Mouse (Mus musculus) embryonic facial prominence, embryonic 15.5 days (tissue): ENCODE measurements around the gene Gm11541. TPM values are rescaled to one million over a fixed set of nuclear protein-coding genes. Genes with fewer than 3 reads are reported as not detected.
A peak's percentile ranks its signal among the peaks of the same experiment; 100 is the strongest.
"Not testable (repeated sequence)": the region's sequence is repeated elsewhere in the genome, so short reads cannot be mapped to it uniquely, and the experiment has no call there.

Experiments used
- ATAC-seq: fragments of 200-750 bp; cut with Nextera tagmentation; 2 replicates; pipeline ENCODE4 v1.8.0; 2017; ENCODE audit warnings: low read depth, moderate TSS enrichment; ENCODE audit not compliant: insufficient number of reproducible peaks, low FRiP score, low TSS enrichment
- H3K27ac ChIP-seq: fragments of 300-500 bp; sonication (generic); replicated peaks from 2 replicates; pipeline ENCODE4 v1.5.1; 2015; ENCODE audit warnings: mild to moderate bottlenecking, inconsistent platforms
- H3K27me3 ChIP-seq: fragments of 300-500 bp; sonication (generic); 2 replicates; pipeline ENCODE4 v1.6.1; 2015; ENCODE audit warnings: inconsistent platforms
- H3K36me3 ChIP-seq: fragments of 300-500 bp; sonication (generic); 2 replicates; pipeline ENCODE4 v1.6.1; 2015; ENCODE audit warnings: mild to moderate bottlenecking, inconsistent platforms
- H3K4me1 ChIP-seq: fragments of 300-500 bp; sonication (generic); 2 replicates; pipeline ENCODE4 v1.6.1; 2015; ENCODE audit warnings: inconsistent platforms
- H3K4me2 ChIP-seq: fragments of 300-500 bp; sonication (generic); replicated peaks from 2 replicates; pipeline ENCODE4 v1.6.1; 2015; ENCODE audit warnings: mild to moderate bottlenecking, inconsistent platforms
- H3K4me3 ChIP-seq: fragments of 300-500 bp; sonication (generic); replicated peaks from 2 replicates; pipeline ENCODE4 v1.5.1; 2015; ENCODE audit warnings: mild to moderate bottlenecking, inconsistent platforms
- H3K9ac ChIP-seq: fragments of 300-500 bp; sonication (generic); 2 replicates; pipeline ENCODE4 v1.6.1; 2015; ENCODE audit warnings: inconsistent platforms
- H3K9me3 ChIP-seq: fragments of 300-500 bp; sonication (generic); replicated peaks from 2 replicates; pipeline ENCODE4 v1.6.1; 2016; ENCODE audit warnings: inconsistent platforms
- WGBS: fragments of 180-500 bp; shearing (Covaris S2); methylation state at CpG from one replicate; pipeline ENCODE4 v1.1.7; 2015; 5-methylcytosine and 5-hydroxymethylcytosine counted together
- polyA plus RNA-seq: library from polyadenylated mRNA; unstranded; fragments of >200 nt; fragmentation: Nextera tagmentation; extraction: Ambion mirVana; gene quantifications from 2 replicates; pipeline ENCODE4 v1.2.1, GENCODE M21; 2015

Gene Gm11541
- polyA plus RNA-seq, 1 experiment from 2014 or later: 0.79 TPM

DNA sequence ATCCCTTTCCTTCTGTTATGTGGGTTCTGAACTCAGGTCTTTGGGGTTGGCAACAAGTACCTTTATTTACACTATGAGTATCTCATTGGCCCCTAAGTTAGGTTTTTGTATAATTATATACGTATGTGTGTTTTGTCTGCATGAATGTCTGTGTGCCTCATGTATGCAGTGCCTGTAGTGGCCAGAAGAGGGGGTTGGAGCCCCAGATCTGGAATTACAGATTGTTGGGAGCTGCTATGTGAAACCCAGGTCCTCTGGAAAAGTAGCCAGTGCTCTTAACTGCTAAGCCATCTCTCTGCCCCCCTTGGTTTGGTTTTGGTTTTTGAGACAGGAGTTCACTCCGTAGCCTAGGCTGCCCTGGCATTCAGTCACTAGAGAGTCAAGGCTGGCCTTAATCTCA lies 7.2 kb downstream of the Gm11541 start:
- Histone ChIP-seq H3K4me1 (0 out of 2 replicates have a peak, but pooled peaks cover 4% of the 10 kb centered on the region), H3K27me3 (no peaks in the 10 kb centered on the region), H3K9me3 (no peaks in the 10 kb centered on the region), H3K4me2 (no peak overlapping the region), H3K4me3 (no peak overlapping the region), H3K36me3 (no peaks in the 10 kb centered on the region), H3K27ac (no peak overlapping the region), H3K9ac (no peak overlapping the region)
- ATAC-seq: no peak
- 87% methylated on average over 2 of the region's 2 CpGs for WGBS

DNA sequence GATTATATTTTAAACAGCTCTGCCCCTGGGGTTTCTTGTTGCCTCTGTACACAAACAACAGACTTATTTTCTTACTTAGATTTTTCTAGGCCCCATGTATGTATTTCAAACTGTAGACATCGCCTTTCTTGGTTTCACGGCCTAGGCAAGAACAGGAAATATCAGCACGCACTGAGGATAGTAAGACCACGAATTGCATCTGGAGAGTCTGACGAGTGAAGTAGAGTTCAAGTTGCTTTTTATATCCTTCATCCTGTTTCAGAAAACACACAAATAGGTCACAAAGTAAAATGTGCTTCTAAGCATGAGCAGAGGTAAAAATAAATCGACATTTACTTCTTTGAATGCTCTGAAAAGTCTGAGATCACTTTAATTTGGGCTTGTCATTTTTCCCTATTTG lies 8.8 kb downstream of the Gm11541 start:
- Histone ChIP-seq H3K4me1 (no peaks in the 10 kb centered on the region), H3K4me3 (no peak overlapping the region), H3K4me2 (no peak overlapping the region), H3K27ac (no peak overlapping the region), H3K9ac (no peak overlapping the region), H3K9me3 (no peaks in the 10 kb centered on the region), H3K36me3 (no peaks in the 10 kb centered on the region), H3K27me3 (no peaks in the 10 kb centered on the region)
- 55% methylated on average over 6 of the region's 6 CpGs for WGBS
- no peak for ATAC-seq

DNA sequence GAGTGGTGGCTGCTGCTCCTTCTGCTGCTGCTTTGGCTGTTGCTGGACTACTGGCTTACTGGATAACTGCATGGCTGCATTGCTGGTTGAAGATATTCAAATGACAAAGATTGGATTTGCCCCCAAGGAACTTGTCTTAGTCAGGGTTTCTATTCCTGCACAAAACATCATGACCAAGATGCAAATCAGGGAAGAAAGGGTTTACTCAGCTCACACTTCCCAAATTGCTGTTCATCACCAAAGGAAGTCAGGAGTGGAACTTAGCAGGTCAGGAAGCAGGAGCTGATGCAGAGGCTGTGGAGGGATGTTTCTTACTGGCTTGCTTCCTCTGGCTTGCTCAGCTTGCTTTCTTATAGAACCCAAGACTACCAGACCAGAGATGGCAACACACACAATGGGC lies 11.8 kb downstream of the Gm11541 start:
- H3K9ac ChIP-seq, H3K9me3 ChIP-seq, H3K4me3 ChIP-seq, H3K4me2 ChIP-seq, ATAC-seq, H3K4me1 ChIP-seq, H3K27me3 ChIP-seq, H3K27ac ChIP-seq, H3K36me3 ChIP-seq: not testable (repeated sequence)

DNA sequence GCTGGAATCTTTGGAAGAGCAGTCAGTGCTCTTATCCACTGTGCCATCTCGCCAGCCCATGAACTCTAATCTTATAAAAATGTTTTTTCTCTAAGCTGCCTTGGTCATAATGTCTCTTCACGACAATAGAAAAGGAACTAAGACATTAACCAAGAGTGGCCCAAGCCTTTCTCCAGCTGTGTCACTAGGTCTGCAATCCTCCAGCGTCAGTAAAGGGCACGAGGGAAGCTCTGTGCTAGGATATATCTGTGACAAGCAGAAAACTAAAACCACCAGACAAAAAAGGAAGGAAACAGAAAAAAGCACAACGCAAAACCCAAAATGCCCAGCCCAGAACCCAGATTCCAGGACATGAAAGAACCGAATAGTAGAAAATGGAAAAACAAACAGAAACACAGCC lies 17.1 kb downstream of the Gm11541 start:
- no peaks in the 10 kb centered on the region for H3K36me3 ChIP-seq
- no peak overlapping the region for H3K4me3 ChIP-seq
- no peaks in the 10 kb centered on the region for H3K27me3 ChIP-seq
- no peak overlapping the region for H3K9ac ChIP-seq
- H3K4me1 ChIP-seq: no peaks in the 10 kb centered on the region
- 77% methylated on average over 6 of the region's 6 CpGs for WGBS
- H3K4me2 ChIP-seq: no peak overlapping the region
- ATAC-seq: no peak
- no peaks in the 10 kb centered on the region for H3K9me3 ChIP-seq
- H3K27ac ChIP-seq: no peak overlapping the region

DNA sequence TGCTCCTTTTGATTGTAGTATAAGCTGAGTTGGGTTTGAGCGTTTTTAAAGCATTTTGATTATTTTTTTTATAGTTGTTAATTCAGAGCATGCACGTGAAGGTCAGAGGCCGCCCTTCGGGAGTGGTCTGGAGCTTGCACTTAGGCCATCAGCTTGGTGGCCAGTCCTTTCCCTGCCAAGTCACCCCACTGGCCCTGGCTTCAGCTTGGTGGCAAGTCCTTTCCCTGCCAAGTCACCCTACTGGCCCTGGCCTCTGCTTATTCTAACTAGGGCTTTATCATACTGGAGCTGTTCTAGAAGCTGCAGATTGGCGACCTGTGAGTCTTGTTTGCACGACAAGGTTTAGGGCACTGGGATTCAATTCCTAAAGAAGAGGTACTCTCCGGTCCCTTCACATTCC lies 21.9 kb downstream of the Gm11541 start:
- H3K9ac ChIP-seq: no peak overlapping the region
- no peaks in the 10 kb centered on the region for H3K9me3 ChIP-seq
- H3K27me3 ChIP-seq: no peaks in the 10 kb centered on the region
- 83% methylated on average over 7 of the region's 7 CpGs for WGBS
- H3K4me1 ChIP-seq: peaks cover 9% of the 10 kb centered on the region
- H3K36me3 ChIP-seq: no peaks in the 10 kb centered on the region
- H3K4me3 ChIP-seq: no peak overlapping the region
- ATAC-seq: no peak
- H3K4me2 ChIP-seq: no peak overlapping the region
- H3K27ac ChIP-seq: no peak overlapping the region

DNA sequence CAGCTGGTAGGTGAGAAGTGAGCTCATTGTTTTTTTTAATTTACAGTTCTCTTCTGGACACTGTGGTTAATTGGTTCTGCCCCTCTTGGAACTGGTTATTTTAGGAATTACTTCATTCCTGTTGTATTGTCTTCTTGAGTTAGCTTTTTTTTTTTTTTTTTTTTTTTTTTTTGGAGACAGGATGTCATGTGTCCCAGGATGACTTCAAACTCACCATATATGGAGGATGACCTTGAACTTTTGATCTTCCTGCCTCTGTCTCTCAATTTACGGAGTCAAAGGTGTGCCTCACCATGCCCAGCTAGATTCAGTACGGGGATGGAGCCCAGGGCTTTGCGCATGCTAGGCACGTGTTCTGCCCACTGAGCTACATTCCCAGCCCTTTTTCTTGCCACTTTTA lies 22.7 kb downstream of the Gm11541 start:
- H3K4me2 ChIP-seq: no peak overlapping the region
- H3K9ac ChIP-seq: no peak overlapping the region
- H3K9me3 ChIP-seq: no peaks in the 10 kb centered on the region
- no peaks in the 10 kb centered on the region for H3K36me3 ChIP-seq
- H3K4me3 ChIP-seq: no peak overlapping the region
- H3K4me1 ChIP-seq: peaks cover 11% of the 10 kb centered on the region
- no peak for ATAC-seq
- 78% methylated on average over 4 of the region's 4 CpGs for WGBS
- no peak overlapping the region for H3K27ac ChIP-seq
- no peaks in the 10 kb centered on the region for H3K27me3 ChIP-seq

DNA sequence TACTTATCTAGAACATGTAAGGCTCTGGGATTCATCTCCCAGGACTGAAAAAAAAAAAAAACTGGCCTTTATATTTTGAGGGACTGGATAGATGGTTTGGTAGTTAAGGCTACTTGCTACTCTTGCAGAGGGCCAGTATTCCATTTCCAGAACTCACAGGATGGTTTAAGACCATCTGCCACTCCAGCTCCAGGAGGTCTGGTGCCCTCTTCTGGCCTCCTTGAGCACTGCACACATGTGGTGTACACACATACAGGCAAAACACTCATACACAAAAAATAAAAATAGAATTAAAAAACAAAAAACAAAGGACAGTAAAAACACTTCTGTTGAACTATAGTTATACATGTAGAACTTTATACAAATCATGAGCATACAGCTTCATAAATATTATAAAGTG lies 23.7 kb downstream of the Gm11541 start:
- H3K36me3 ChIP-seq: no peaks in the 10 kb centered on the region
- no peak overlapping the region for H3K4me2 ChIP-seq
- no peak overlapping the region for H3K9ac ChIP-seq
- no peak overlapping the region for H3K4me3 ChIP-seq
- peaks cover 21% of the 10 kb centered on the region for H3K4me1 ChIP-seq
- no peaks in the 10 kb centered on the region for H3K9me3 ChIP-seq
- no peak for ATAC-seq
- H3K27ac ChIP-seq: no peak overlapping the region
- H3K27me3 ChIP-seq: no peaks in the 10 kb centered on the region

DNA sequence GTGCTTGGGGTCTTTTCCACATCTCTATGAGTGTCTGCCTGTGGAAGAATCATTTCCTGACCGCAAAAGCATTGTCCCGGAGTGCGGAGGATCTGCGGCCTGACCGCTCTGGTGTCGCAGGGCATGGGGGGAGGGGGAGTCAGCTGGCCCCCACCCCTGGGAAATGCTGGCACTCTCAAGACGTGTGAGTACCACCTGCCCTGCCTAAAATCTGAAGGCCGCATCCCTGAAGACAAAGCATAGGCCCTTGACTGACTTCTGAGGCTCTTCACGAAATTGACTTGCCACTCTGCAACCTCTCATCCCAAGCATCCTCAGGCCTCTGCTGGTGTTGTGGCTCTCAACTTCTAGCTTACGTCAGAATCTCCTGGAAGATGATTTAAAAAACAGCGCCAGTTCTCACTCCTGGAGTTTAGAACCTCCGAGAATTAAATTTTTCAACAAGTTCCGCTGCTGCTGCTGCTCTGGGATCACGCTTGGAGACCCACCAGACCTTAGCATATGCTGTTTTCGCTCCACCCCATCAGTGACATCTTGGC lies 26.6 kb downstream of the Gm11541 start:
- peak overlapping the region; percentile 85 for H3K4me3 ChIP-seq
- peaks cover 35% of the 10 kb centered on the region for H3K4me1 ChIP-seq
- peak overlapping the region; percentile 93 for H3K27ac ChIP-seq
- no peaks in the 10 kb centered on the region for H3K9me3 ChIP-seq
- peak overlapping the region; percentile 66 for H3K4me2 ChIP-seq
- no peak; the same call in 1 of the 2 replicates for ATAC-seq
- H3K9ac ChIP-seq: peak overlapping the region; percentile 40
- 21% methylated on average over 15 of the region's 15 CpGs for WGBS
- no peaks in the 10 kb centered on the region for H3K27me3 ChIP-seq
- H3K36me3 ChIP-seq: 0 out of 2 replicates have a peak, but pooled peaks cover 3% of the 10 kb centered on the region

DNA sequence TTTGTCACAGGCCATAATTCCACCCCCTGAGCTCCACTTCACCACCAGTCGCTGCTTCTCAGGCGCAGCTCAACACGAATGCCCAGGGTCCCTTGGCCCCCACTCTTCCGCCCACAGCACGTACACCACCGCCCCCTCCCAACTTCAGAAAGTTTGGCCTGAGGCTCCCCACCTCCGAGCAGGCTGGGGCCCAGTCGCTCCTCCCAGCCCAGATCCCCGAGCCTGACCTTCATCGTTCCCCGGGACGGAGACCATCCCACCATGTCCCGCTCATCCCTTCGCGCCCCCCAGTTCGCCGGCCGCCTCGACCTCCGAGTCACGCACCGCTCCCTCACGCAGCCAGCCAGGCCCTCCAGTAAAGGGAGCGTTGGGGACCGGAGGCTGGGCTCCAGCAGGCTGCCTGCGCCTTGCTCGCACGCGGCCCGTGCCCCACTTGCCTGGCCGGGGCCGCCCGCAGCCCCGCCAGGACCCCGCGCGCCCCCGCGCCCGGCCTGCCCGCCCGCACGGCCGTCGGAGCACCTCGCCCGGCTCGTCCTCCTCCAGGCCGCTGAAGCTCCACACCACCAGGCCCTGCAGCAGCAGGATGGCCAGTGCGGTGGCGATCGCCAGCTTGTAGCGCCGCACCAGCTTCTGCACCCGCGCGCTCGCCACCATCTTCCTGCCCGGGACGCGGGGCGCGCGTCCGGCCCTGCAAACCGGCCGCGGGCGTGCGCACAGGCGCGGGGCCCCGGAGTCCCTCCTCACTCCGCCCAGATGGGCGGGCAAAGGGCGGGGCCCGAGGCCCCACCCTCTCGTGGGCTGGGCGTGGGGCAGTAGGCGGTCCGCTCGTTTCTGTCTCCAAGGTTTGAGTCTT lies 27.3 kb downstream of the Gm11541 start, which contains the start of gene Xylt2:
Xylt2 (minus strand) TSS at position 762 of the 853 bp plus-strand sequence.
- Histone ChIP-seq H3K27ac (peak within 1 kb of the TSS; percentile 93), H3K4me1 (peaks cover 35% of the 10 kb centered on the region), H3K4me2 (peak within 1 kb of the TSS; percentile 66), H3K9me3 (no peaks in the 10 kb centered on the region), H3K36me3 (0 out of 2 replicates have a peak, but pooled peaks cover 3% of the 10 kb centered on the region), H3K27me3 (no peaks in the 10 kb centered on the region), H3K4me3 (peak within 1 kb of the TSS; percentile 85), H3K9ac (peak within 1 kb of the TSS; percentile 97)
- under 1% methylated on average over 82 of the region's 82 CpGs for WGBS
- ATAC-seq: peak; percentile 97

DNA sequence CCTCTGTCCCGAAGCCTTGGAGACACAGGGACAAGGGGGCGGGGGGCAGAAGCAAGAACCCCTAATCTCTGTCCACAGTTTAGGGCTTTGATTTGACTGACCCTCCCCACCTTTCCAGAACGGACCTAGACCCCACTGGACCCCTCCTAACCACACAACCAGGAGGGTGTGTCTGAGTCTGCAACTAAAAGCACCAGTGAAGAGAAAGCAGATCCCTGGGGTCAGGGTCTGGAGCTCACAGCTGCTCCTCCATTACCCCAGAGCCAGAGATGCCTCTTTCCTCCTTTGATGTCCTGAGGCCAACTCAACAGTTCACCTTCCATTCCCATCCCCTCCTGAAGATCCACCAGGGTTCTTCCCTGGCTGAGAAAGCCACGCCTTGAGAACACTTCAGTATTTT lies 28.0 kb downstream of the Gm11541 start:
- Histone ChIP-seq H3K4me2 (peak overlapping the region; percentile 66), H3K4me1 (peaks cover 35% of the 10 kb centered on the region), H3K9me3 (no peaks in the 10 kb centered on the region), H3K27me3 (no peaks in the 10 kb centered on the region), H3K36me3 (0 out of 2 replicates have a peak, but pooled peaks cover 3% of the 10 kb centered on the region), H3K27ac (peak overlapping the region; percentile 93), H3K9ac (peak overlapping the region; percentile 97), H3K4me3 (peak overlapping the region; percentile 85)
- 38% methylated on average over 4 of the region's 4 CpGs for WGBS
- no peak for ATAC-seq

DNA sequence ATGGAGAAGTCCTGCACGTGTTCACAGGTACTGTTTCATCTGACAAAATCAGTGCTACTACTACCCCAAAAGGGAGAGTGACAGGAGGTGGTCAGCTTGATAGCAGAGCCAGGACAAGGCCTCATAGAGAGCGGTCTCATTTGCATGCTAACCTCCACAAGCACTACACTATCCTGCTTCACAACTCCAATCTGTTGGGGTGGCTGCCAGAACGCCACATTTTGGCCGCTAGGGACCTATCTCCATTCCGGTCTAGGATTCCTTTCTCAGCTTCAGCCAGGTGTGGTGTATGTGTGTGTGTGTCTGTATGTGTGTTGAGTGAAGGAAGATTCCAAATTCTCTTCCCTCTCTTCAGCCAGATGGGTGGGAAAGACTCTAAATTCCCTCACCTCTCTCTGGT lies 28.9 kb downstream of the Gm11541 start:
- Histone ChIP-seq H3K4me1 (peaks cover 35% of the 10 kb centered on the region), H3K27ac (no peak overlapping the region), H3K36me3 (peaks cover 7% of the 10 kb centered on the region), H3K9me3 (no peaks in the 10 kb centered on the region), H3K9ac (no peak overlapping the region), H3K27me3 (no peaks in the 10 kb centered on the region), H3K4me2 (peak overlapping the region; percentile 66; the same call in 1 of the 2 replicates), H3K4me3 (no peak overlapping the region; the same call in 1 of the 2 replicates)
- no peak for ATAC-seq
- 75% methylated on average over 5 of the region's 5 CpGs for WGBS
